Mouse (Mus musculus): ENCODE measurements around the gene Vamp4. TPM values are rescaled to one million over a fixed set of nuclear protein-coding genes. Genes with fewer than 3 reads are reported as not detected.

Gene Vamp4
- 60.8 and 63.1 TPM in 2 replicates for polyA plus RNA-seq (2014; fragmentation: Nextera tagmentation; extraction: Ambion mirVana)

DNA sequence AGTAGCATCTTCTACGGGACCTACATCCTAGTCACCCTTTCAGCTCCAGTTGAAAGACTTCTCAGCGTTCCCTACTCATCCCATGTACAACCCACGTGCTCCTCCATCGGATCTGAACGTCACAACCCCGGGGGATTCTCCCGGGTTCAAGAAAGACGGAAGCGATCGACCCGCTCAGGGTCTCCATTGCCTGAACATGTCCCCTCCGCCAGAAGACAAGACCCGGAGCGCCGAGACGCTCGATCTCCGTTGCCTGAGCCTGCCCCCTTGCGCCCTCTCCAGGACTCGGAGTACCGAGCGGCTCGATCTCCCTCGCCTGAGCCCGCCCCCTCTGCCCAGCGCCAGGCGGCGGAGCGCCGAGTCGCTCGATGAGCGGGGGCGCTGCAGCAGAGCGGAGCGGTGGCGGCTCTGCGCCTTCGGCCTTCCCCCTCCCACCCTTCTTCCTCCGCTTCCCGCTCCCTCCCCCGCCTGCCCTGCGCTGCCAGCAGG, at the start of gene Vamp4:
Gene Vamp4, plus strand, starts transcription at position 256 of the 489 bp plus-strand sequence.
- peak; percentile 95 for ATAC-seq (ENCODE audit: insufficient read depth, low FRiP score, low TSS enrichment)
- peak within 1 kb of the TSS; percentile 85 for H3K27ac ChIP-seq (ENCODE audit: low read depth, low read length)
- H3K27me3 ChIP-seq (ENCODE audit: control insufficient read depth, insufficient read depth, low read length) = no peaks in the 10 kb centered on the region
- peak within 1 kb of the TSS; percentile 96 for H3K4me3 ChIP-seq (ENCODE audit: low read depth, low read length)
- peak within 1 kb of the TSS; percentile 70 for H3K4me2 ChIP-seq (ENCODE audit: low read depth)
- peaks cover 5% of the 10 kb centered on the region; the same call in 1 of the 2 replicates for H3K36me3 ChIP-seq (ENCODE audit: control insufficient read depth, insufficient read depth, low read length)
- peak; percentile 99 for DNase-seq (ENCODE audit: low spot score)
- under 1% methylated on average over 39 of the region's 43 CpGs for WGBS
- H3K4me1 ChIP-seq (ENCODE audit: control insufficient read depth, insufficient read depth, low read length) = no peaks in the 10 kb centered on the region; the same call in 1 of the 2 replicates
- H3K9me3 ChIP-seq (ENCODE audit: control insufficient read depth, low read length) = no peaks in the 10 kb centered on the region
- H3K9ac ChIP-seq (ENCODE audit: low read length) = peak within 1 kb of the TSS; percentile 92

DNA sequence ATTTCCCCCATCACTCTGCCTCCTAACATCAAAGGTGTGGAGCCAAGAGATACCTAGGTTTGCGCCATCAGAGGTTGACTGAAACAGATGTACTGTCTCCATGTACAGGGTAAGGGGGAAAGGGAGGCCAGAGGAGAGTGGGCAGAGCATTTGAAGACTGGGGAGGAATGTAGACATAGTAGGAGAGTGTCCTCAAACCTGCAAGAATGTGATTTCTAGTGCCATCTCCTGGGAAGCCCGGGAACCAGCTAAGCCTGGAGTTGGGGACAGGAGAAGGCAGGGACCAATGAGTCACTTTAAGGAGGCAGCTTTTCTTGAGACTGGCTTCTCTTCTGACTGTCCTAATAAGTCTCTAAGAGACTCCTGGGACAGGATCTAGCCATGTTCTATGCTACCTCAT, 40.7 kb upstream of the Vamp4 start:
- no peak overlapping the region for H3K27ac ChIP-seq (ENCODE audit: low read depth, low read length)
- ATAC-seq (ENCODE audit: insufficient read depth, low FRiP score, low TSS enrichment) (no peak), DNase-seq (ENCODE audit: low spot score) (no peak)
- peaks cover 8% of the 10 kb centered on the region for H3K36me3 ChIP-seq (ENCODE audit: control insufficient read depth, insufficient read depth, low read length)
- H3K4me1 ChIP-seq (ENCODE audit: control insufficient read depth, insufficient read depth, low read length) = no peaks in the 10 kb centered on the region
- no peak overlapping the region for H3K4me2 ChIP-seq (ENCODE audit: low read depth)
- H3K4me3 ChIP-seq (ENCODE audit: low read depth, low read length) = no peak overlapping the region
- WGBS = 83% methylated on average over 2 of the region's 2 CpGs
- H3K9ac ChIP-seq (ENCODE audit: low read length) = no peak overlapping the region
- H3K27me3 ChIP-seq (ENCODE audit: control insufficient read depth, insufficient read depth, low read length) = no peaks in the 10 kb centered on the region
- H3K9me3 ChIP-seq (ENCODE audit: control insufficient read depth, low read length) = no peaks in the 10 kb centered on the region

DNA sequence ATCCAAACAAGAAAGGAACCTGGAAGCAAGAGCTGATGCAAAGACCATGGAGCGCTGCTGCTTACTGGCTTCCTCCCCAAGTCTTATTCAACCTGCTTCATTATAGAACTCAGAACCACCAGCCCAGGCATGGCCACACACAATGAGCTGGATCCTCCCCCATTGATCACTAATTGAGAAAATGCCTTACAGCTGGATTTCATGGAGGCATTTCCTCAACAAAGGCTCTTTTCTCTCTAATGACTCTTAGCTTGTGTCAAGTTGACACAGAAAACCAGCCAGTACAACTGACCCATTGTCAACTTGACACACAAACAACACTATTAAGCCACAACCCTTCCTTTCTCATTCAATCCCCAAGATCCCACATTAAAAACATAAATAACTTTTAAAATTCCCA, 39.6 kb upstream of the Vamp4 start:
- 84% methylated on average over 1 of the region's 1 CpGs for WGBS
- Histone ChIP-seq H3K36me3 (ENCODE audit: control insufficient read depth, insufficient read depth, low read length) (peaks cover 8% of the 10 kb centered on the region), H3K9me3 (ENCODE audit: control insufficient read depth, low read length) (no peaks in the 10 kb centered on the region), H3K27me3 (ENCODE audit: control insufficient read depth, insufficient read depth, low read length) (no peaks in the 10 kb centered on the region), H3K4me2 (ENCODE audit: low read depth) (no peak overlapping the region), H3K4me1 (ENCODE audit: control insufficient read depth, insufficient read depth, low read length) (no peaks in the 10 kb centered on the region), H3K4me3 (ENCODE audit: low read depth, low read length) (no peak overlapping the region), H3K27ac (ENCODE audit: low read depth, low read length) (no peak overlapping the region), H3K9ac (ENCODE audit: low read length) (no peak overlapping the region)
- DNase-seq (ENCODE audit: low spot score) (no peak), ATAC-seq (ENCODE audit: insufficient read depth, low FRiP score, low TSS enrichment) (no peak)

DNA sequence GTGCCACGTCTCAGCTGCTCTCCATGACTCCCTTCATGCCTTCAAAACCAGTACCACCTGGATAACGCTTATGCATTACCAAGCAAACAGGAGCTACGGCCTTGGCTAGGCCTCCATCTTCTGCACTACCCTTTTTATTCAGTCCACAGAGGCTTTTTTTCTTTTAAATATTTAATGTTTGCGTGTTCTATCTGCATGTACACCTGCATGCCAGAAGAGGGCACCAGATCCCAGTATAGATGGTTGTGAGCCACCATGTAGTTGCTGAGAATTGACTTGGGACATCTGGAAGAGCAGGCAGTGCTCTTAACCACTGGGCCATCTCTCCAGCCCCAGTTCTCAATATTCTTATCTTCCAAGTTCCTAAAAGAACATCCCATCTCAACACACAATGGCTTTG, 38.7 kb upstream of the Vamp4 start:
- ATAC-seq (ENCODE audit: insufficient read depth, low FRiP score, low TSS enrichment) (no peak), DNase-seq (ENCODE audit: low spot score) (no peak)
- no peaks in the 10 kb centered on the region for H3K4me1 ChIP-seq (ENCODE audit: control insufficient read depth, insufficient read depth, low read length)
- H3K27ac ChIP-seq (ENCODE audit: low read depth, low read length) = no peak overlapping the region
- H3K4me2 ChIP-seq (ENCODE audit: low read depth) = no peak overlapping the region
- no peak overlapping the region for H3K4me3 ChIP-seq (ENCODE audit: low read depth, low read length)
- H3K27me3 ChIP-seq (ENCODE audit: control insufficient read depth, insufficient read depth, low read length) = no peaks in the 10 kb centered on the region
- no peak overlapping the region for H3K9ac ChIP-seq (ENCODE audit: low read length)
- H3K36me3 ChIP-seq (ENCODE audit: control insufficient read depth, insufficient read depth, low read length) = peaks cover 12% of the 10 kb centered on the region
- 73% methylated on average over 4 of the region's 4 CpGs for WGBS
- no peaks in the 10 kb centered on the region for H3K9me3 ChIP-seq (ENCODE audit: control insufficient read depth, low read length)

DNA sequence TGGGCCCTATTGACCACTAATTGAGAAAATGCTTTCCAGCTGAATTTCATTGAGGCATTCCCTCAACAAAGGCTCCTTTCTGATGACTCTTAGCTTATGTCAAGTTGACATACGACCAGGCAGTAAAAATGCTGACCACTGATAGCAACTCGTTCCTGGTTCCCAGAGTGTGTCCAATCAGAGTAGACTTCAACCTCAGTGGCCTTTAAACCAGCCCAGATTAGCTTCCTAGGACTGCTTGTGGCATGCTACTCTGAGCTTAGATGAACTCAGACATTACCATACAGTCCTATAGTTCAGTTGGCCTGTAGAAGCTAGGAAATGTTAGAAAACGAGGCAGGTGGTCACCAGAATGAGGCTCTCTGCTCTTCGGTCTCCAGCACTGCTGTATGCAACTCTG, 38.0 kb upstream of the Vamp4 start:
- no peaks in the 10 kb centered on the region for H3K9me3 ChIP-seq (ENCODE audit: control insufficient read depth, low read length)
- peak; percentile 43; the same call in 1 of the 2 replicates for ATAC-seq (ENCODE audit: insufficient read depth, low FRiP score, low TSS enrichment)
- H3K36me3 ChIP-seq (ENCODE audit: control insufficient read depth, insufficient read depth, low read length) = peaks cover 12% of the 10 kb centered on the region
- no peak overlapping the region for H3K4me3 ChIP-seq (ENCODE audit: low read depth, low read length)
- DNase-seq (ENCODE audit: low spot score) = no peak
- no peak overlapping the region for H3K27ac ChIP-seq (ENCODE audit: low read depth, low read length)
- no peaks in the 10 kb centered on the region for H3K4me1 ChIP-seq (ENCODE audit: control insufficient read depth, insufficient read depth, low read length)
- WGBS = 53% methylated on average over 4 of the region's 4 CpGs
- H3K9ac ChIP-seq (ENCODE audit: low read length) = no peak overlapping the region
- no peak overlapping the region for H3K4me2 ChIP-seq (ENCODE audit: low read depth)
- no peaks in the 10 kb centered on the region for H3K27me3 ChIP-seq (ENCODE audit: control insufficient read depth, insufficient read depth, low read length)

DNA sequence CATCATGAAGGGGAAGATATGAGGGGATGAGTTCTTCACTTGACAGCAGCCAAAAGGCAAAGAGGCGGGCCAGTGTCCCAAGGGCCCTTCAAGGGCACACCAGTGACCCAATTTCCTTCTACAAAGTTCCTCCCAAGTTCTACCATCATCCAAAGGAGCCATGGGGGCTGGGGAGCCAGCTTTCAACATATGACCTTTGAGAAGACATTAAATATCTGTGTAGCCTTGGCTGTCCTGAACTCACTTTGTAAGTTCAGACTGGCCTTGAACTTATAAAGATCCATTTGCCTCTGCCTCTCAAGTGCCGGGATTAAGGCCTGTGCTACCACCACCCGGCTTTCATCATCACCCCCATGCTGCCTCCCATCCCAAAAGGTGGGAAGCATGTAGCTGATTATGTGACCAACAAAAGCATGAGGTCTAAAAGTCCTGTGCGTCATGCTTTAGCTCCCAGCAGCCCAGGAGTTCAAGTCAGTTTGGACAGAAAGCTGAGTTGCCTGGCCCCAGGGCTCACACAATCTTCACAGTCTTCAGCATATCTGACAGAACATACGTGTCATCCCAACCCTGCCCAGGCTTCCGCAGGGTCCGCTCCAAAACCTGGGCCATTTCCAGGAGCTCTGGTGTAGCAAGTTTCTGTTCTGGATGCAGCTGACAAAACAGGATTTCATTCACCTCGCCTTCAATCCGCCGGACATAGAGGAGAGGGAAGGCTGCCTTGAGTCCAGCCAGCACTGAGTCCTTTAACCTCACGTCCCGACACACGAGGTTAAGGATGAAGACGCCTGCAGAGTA, 36.4 kb upstream of the Vamp4 start:
- no peak overlapping the region for H3K9ac ChIP-seq (ENCODE audit: low read length)
- H3K9me3 ChIP-seq (ENCODE audit: control insufficient read depth, low read length) = no peaks in the 10 kb centered on the region
- no peak for DNase-seq (ENCODE audit: low spot score)
- no peak overlapping the region for H3K27ac ChIP-seq (ENCODE audit: low read depth, low read length)
- 93% methylated on average over 14 of the region's 14 CpGs for WGBS
- H3K4me3 ChIP-seq (ENCODE audit: low read depth, low read length) = no peak overlapping the region
- no peaks in the 10 kb centered on the region for H3K27me3 ChIP-seq (ENCODE audit: control insufficient read depth, insufficient read depth, low read length)
- no peak overlapping the region for H3K4me2 ChIP-seq (ENCODE audit: low read depth)
- peaks cover 14% of the 10 kb centered on the region for H3K36me3 ChIP-seq (ENCODE audit: control insufficient read depth, insufficient read depth, low read length)
- no peaks in the 10 kb centered on the region for H3K4me1 ChIP-seq (ENCODE audit: control insufficient read depth, insufficient read depth, low read length)
- no peak for ATAC-seq (ENCODE audit: insufficient read depth, low FRiP score, low TSS enrichment)

DNA sequence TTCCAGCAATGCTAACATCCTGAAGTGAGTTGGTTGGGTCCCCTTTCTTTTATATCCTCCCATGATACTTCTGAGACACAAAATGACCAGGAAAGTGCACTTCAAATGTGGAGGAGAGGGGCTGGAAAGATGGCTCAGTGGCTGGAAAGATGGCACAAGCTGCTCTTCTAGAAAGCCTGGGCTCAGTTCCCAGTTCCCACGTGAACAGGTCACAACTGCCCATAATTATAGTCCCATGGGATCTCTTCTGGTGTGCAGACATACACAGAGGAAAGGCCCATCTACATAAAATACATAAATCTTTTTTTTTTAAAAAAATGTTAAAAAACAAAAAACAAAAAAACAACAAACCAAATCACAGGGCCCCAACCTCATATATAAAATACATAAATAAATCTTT, 27.1 kb upstream of the Vamp4 start:
- no peaks in the 10 kb centered on the region for H3K9me3 ChIP-seq (ENCODE audit: control insufficient read depth, low read length)
- DNase-seq (ENCODE audit: low spot score) (no peak), ATAC-seq (ENCODE audit: insufficient read depth, low FRiP score, low TSS enrichment) (no peak)
- peaks cover 11% of the 10 kb centered on the region; the same call in 1 of the 2 replicates for H3K36me3 ChIP-seq (ENCODE audit: control insufficient read depth, insufficient read depth, low read length)
- H3K4me3 ChIP-seq (ENCODE audit: low read depth, low read length) = no peak overlapping the region
- H3K4me1 ChIP-seq (ENCODE audit: control insufficient read depth, insufficient read depth, low read length) = peaks cover 7% of the 10 kb centered on the region; the same call in 1 of the 2 replicates
- H3K27ac ChIP-seq (ENCODE audit: low read depth, low read length) = no peak overlapping the region
- 66% methylated on average over 1 of the region's 1 CpGs for WGBS
- no peaks in the 10 kb centered on the region for H3K27me3 ChIP-seq (ENCODE audit: control insufficient read depth, insufficient read depth, low read length)
- no peak overlapping the region for H3K4me2 ChIP-seq (ENCODE audit: low read depth)
- H3K9ac ChIP-seq (ENCODE audit: low read length) = no peak overlapping the region

DNA sequence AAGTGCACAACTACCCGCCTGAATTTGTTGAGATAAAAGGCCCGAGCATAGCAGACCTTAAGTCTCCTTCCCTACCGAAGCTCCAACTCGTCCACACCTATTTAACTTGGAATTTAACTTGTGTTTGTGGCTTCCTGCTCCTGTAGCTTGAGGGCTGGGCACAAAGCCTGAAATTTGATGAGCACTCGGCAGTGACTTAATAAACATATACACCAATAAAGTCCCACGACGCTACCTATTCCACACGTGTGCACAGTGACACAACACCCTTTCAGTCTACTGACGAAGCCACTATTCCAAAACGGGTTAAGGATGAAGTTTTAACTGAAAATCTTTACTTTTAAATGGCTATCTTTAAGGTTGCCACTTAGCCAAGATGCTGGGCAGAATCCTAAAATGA, 22.7 kb upstream of the Vamp4 start:
- H3K4me1 ChIP-seq (ENCODE audit: control insufficient read depth, insufficient read depth, low read length) = peaks cover 11% of the 10 kb centered on the region; the same call in 1 of the 2 replicates
- H3K4me2 ChIP-seq (ENCODE audit: low read depth) = peak overlapping the region; percentile 92
- no peaks in the 10 kb centered on the region for H3K9me3 ChIP-seq (ENCODE audit: control insufficient read depth, low read length)
- peaks cover 9% of the 10 kb centered on the region; the same call in 1 of the 2 replicates for H3K36me3 ChIP-seq (ENCODE audit: control insufficient read depth, insufficient read depth, low read length)
- no peaks in the 10 kb centered on the region for H3K27me3 ChIP-seq (ENCODE audit: control insufficient read depth, insufficient read depth, low read length)
- H3K27ac ChIP-seq (ENCODE audit: low read depth, low read length) = no peak overlapping the region
- H3K4me3 ChIP-seq (ENCODE audit: low read depth, low read length) = peak overlapping the region; percentile 64
- WGBS = 24% methylated on average over 10 of the region's 10 CpGs
- no peak for ATAC-seq (ENCODE audit: insufficient read depth, low FRiP score, low TSS enrichment)
- H3K9ac ChIP-seq (ENCODE audit: low read length) = peak overlapping the region; percentile 64
- no peak for DNase-seq (ENCODE audit: low spot score)
